Mouse (Mus musculus): Measurements from ENCODE around the gene Tmem104.

Tmem104 gene

GRCm38 (mm10) chr11:115202756-115203155, 15.5 kb downstream of the Tmem104 start:
- no peak for DNase-seq

- DNase-seq: no peak
These were observed 20.8 kb downstream of the Tmem104 start for GRCm38 (mm10) chr11:115208126-115208525.

- DNase-seq: no peak
These were observed 21.8 kb downstream of the Tmem104 start for GRCm38 (mm10) chr11:115208776-115209732.

- DNase-seq: no peak
These were observed 22.7 kb downstream of the Tmem104 start for GRCm38 (mm10) chr11:115209958-115210357.

GRCm38 (mm10) chr11:115212116-115212515, 24.8 kb downstream of the Tmem104 start:
- no peak for DNase-seq

GRCm38 (mm10) chr11:115215123-115215522, 27.8 kb downstream of the Tmem104 start:
- no peak for DNase-seq

- DNase-seq: no peak
These were observed 30.4 kb downstream of the Tmem104 start for GRCm38 (mm10) chr11:115217439-115218410.

GRCm38 (mm10) chr11:115219263-115219662, 32.0 kb downstream of the Tmem104 start:
- DNase-seq: no peak

- no peak for DNase-seq
These were observed 32.4 kb downstream of the Tmem104 start for GRCm38 (mm10) chr11:115219685-115220084.

GRCm38 (mm10) chr11:115222077-115222476, 34.8 kb downstream of the Tmem104 start:
- DNase-seq: no peak

- DNase-seq: no peak
These were observed 35.3 kb downstream of the Tmem104 start for GRCm38 (mm10) chr11:115222570-115222969.

- no peak for DNase-seq
These were observed 36.2 kb downstream of the Tmem104 start for GRCm38 (mm10) chr11:115223451-115223850.

- no peak for DNase-seq
These were observed 36.6 kb downstream of the Tmem104 start for GRCm38 (mm10) chr11:115223877-115224276.

- peak; percentile 83 for DNase-seq
These were observed 37.6 kb downstream of the Tmem104 start for GRCm38 (mm10) chr11:115224889-115225288.

- DNase-seq: no peak
These were observed 38.0 kb downstream of the Tmem104 start for GRCm38 (mm10) chr11:115225301-115225700.

GRCm38 (mm10) chr11:115226811-115227491, 39.7 kb downstream of the Tmem104 start:
- DNase-seq: peak; percentile 65

- no peak for DNase-seq
These were observed 40.4 kb downstream of the Tmem104 start for GRCm38 (mm10) chr11:115227640-115228039.

- no peak for DNase-seq
These were observed 41.1 kb downstream of the Tmem104 start for GRCm38 (mm10) chr11:115228430-115228829.

- DNase-seq: no peak
These were observed 42.0 kb downstream of the Tmem104 start for GRCm38 (mm10) chr11:115229021-115229930.

- DNase-seq: peak; percentile 82
These were observed 44.1 kb downstream of the Tmem104 start for GRCm38 (mm10) chr11:115231168-115231915.

- DNase-seq: no peak
These were observed 44.6 kb downstream of the Tmem104 start for GRCm38 (mm10) chr11:115231924-115232323.

Data from thymus, postnatal 25 days (tissue).